Mouse (Mus musculus): Measurements from ENCODE around the gene Ahrr.

DNA sequence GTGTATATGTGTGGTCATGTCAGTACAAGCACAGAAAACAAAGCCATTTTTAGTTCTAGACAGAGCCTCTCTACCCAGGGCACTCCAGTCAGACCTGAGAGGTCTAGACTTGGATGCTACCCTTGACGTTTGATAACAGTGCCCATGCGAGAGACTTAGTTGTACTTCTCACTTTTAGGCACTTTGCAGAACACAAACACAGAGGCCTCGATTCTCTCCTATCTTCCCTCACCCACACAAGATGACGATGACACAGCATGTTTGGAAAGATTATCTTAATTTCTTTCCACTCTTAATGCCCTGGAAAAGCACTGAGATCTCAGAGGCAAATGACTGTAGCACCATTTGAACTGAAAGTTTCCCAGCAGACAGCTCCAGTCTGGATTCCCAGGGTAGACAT, 16.4 kb downstream of the Ahrr start:
- TF ChIP-seq ZC3H11A (IDR thresholded peaks at IDR 0.05; ENCODE audit: borderline replicate concordance, low read depth, low read length) (no peak), HCFC1 (IDR thresholded peaks at IDR 0.05; ENCODE audit: borderline replicate concordance, insufficient read depth, low read length) (no peak)

All from ES-E14 (cell line).